Mouse (Mus musculus): Measurements from ENCODE around the gene Lpin1. TPM values are rescaled to one million over a fixed set of nuclear protein-coding genes. Genes with fewer than 3 reads are reported as not detected.

Lpin1 gene
- polyA plus RNA-seq, 1 experiment from 2014 or later, result 4.8 TPM

- peak overlapping the region; percentile 79 for H3K4me3 ChIP-seq (ENCODE audit: low read depth, low read length)
- peak; percentile 86 for ATAC-seq (ENCODE audit: insufficient number of reproducible peaks, insufficient read depth, low FRiP score, low read depth)
- no peaks in the 10 kb centered on the region for H3K36me3 ChIP-seq (ENCODE audit: control insufficient read depth, insufficient read depth, low read length)
- H3K9me3 ChIP-seq (ENCODE audit: control insufficient read depth, low read depth, low read length), result no peaks in the 10 kb centered on the region
- H3K4me1 ChIP-seq (ENCODE audit: control insufficient read depth, insufficient read depth, low read length), result peaks cover 31% of the 10 kb centered on the region
- H3K27ac ChIP-seq (ENCODE audit: low read length), result peak overlapping the region; percentile 63; the same call in 1 of the 2 replicates
- peak overlapping the region; percentile 90 for H3K4me2 ChIP-seq (replicated peaks; ENCODE audit: low read depth, low read length)
- H3K9ac ChIP-seq (replicated peaks; ENCODE audit: low read depth, low read length), result peak overlapping the region; percentile 68
- H3K27me3 ChIP-seq (ENCODE audit: control insufficient read depth, insufficient read depth, low read length), result no peaks in the 10 kb centered on the region
- WGBS, result 1% methylated on average over 36 of the region's 36 CpGs
These were observed 21.4 kb downstream of the Lpin1 start for GRCm38 (mm10) chr12:16589204-16589949.

GRCm38 (mm10) chr12:16588396-16589042, 22.2 kb downstream of the Lpin1 start:
- no peaks in the 10 kb centered on the region for H3K36me3 ChIP-seq (ENCODE audit: control insufficient read depth, insufficient read depth, low read length)
- ATAC-seq (ENCODE audit: insufficient number of reproducible peaks, insufficient read depth, low FRiP score, low read depth), result no peak
- H3K4me3 ChIP-seq (ENCODE audit: low read depth, low read length), result peak overlapping the region; percentile 79
- H3K9me3 ChIP-seq (ENCODE audit: control insufficient read depth, low read depth, low read length), result no peaks in the 10 kb centered on the region
- WGBS, result 15% methylated on average over 7 of the region's 7 CpGs
- H3K27ac ChIP-seq (ENCODE audit: low read length), result no peak overlapping the region; the same call in 1 of the 2 replicates
- H3K27me3 ChIP-seq (ENCODE audit: control insufficient read depth, insufficient read depth, low read length), result no peaks in the 10 kb centered on the region
- peak overlapping the region; percentile 90 for H3K4me2 ChIP-seq (replicated peaks; ENCODE audit: low read depth, low read length)
- peak overlapping the region; percentile 68 for H3K9ac ChIP-seq (replicated peaks; ENCODE audit: low read depth, low read length)
- H3K4me1 ChIP-seq (ENCODE audit: control insufficient read depth, insufficient read depth, low read length), result peaks cover 31% of the 10 kb centered on the region

- ATAC-seq (ENCODE audit: insufficient number of reproducible peaks, insufficient read depth, low FRiP score, low read depth), result no peak
- Histone ChIP-seq H3K36me3 (ENCODE audit: control insufficient read depth, insufficient read depth, low read length) (no peaks in the 10 kb centered on the region), H3K4me3 (ENCODE audit: low read depth, low read length) (no peak overlapping the region), H3K4me2 (replicated peaks; ENCODE audit: low read depth, low read length) (peak overlapping the region; percentile 90; the same call in 1 of the 2 replicates), H3K9me3 (ENCODE audit: control insufficient read depth, low read depth, low read length) (no peaks in the 10 kb centered on the region), H3K27ac (ENCODE audit: low read length) (no peak overlapping the region), H3K9ac (replicated peaks; ENCODE audit: low read depth, low read length) (no peak overlapping the region), H3K27me3 (ENCODE audit: control insufficient read depth, insufficient read depth, low read length) (no peaks in the 10 kb centered on the region), H3K4me1 (ENCODE audit: control insufficient read depth, insufficient read depth, low read length) (peaks cover 31% of the 10 kb centered on the region)
- 71% methylated on average over 5 of the region's 5 CpGs for WGBS
These were observed 23.0 kb downstream of the Lpin1 start for GRCm38 (mm10) chr12:16587767-16588166.

- peaks cover 31% of the 10 kb centered on the region for H3K4me1 ChIP-seq (ENCODE audit: control insufficient read depth, insufficient read depth, low read length)
- no peaks in the 10 kb centered on the region for H3K27me3 ChIP-seq (ENCODE audit: control insufficient read depth, insufficient read depth, low read length)
- no peak overlapping the region for H3K4me2 ChIP-seq (replicated peaks; ENCODE audit: low read depth, low read length)
- ATAC-seq (ENCODE audit: insufficient number of reproducible peaks, insufficient read depth, low FRiP score, low read depth), result no peak
- no peaks in the 10 kb centered on the region for H3K36me3 ChIP-seq (ENCODE audit: control insufficient read depth, insufficient read depth, low read length)
- H3K9me3 ChIP-seq (ENCODE audit: control insufficient read depth, low read depth, low read length), result no peaks in the 10 kb centered on the region
- no peak overlapping the region for H3K9ac ChIP-seq (replicated peaks; ENCODE audit: low read depth, low read length)
- no peak overlapping the region for H3K4me3 ChIP-seq (ENCODE audit: low read depth, low read length)
- H3K27ac ChIP-seq (ENCODE audit: low read length), result no peak overlapping the region
- WGBS, result 91% methylated on average over 2 of the region's 2 CpGs
These were observed 23.7 kb downstream of the Lpin1 start for GRCm38 (mm10) chr12:16587111-16587510.

- H3K4me2 ChIP-seq (replicated peaks; ENCODE audit: low read depth, low read length), result no peak overlapping the region
- no peaks in the 10 kb centered on the region for H3K36me3 ChIP-seq (ENCODE audit: control insufficient read depth, insufficient read depth, low read length)
- WGBS, result 80% methylated on average over 3 of the region's 3 CpGs
- H3K9me3 ChIP-seq (ENCODE audit: control insufficient read depth, low read depth, low read length), result no peaks in the 10 kb centered on the region
- H3K27me3 ChIP-seq (ENCODE audit: control insufficient read depth, insufficient read depth, low read length), result no peaks in the 10 kb centered on the region
- no peak overlapping the region for H3K4me3 ChIP-seq (ENCODE audit: low read depth, low read length)
- peaks cover 15% of the 10 kb centered on the region; the same call in 1 of the 2 replicates for H3K4me1 ChIP-seq (ENCODE audit: control insufficient read depth, insufficient read depth, low read length)
- H3K9ac ChIP-seq (replicated peaks; ENCODE audit: low read depth, low read length), result no peak overlapping the region
- no peak for ATAC-seq (ENCODE audit: insufficient number of reproducible peaks, insufficient read depth, low FRiP score, low read depth)
- H3K27ac ChIP-seq (ENCODE audit: low read length), result no peak overlapping the region
These were observed 25.8 kb downstream of the Lpin1 start for GRCm38 (mm10) chr12:16584964-16585363.

GRCm38 (mm10) chr12:16584035-16584682, 26.6 kb downstream of the Lpin1 start:
- Histone ChIP-seq H3K27ac (ENCODE audit: low read length) (no peak overlapping the region), H3K9ac (replicated peaks; ENCODE audit: low read depth, low read length) (no peak overlapping the region)
- 45% methylated on average over 14 of the region's 14 CpGs for WGBS

GRCm38 (mm10) chr12:16583313-16583712, 27.5 kb downstream of the Lpin1 start:
- WGBS, result 85% methylated on average over 3 of the region's 3 CpGs
- no peak overlapping the region for H3K4me2 ChIP-seq (replicated peaks; ENCODE audit: low read depth, low read length)
- no peaks in the 10 kb centered on the region for H3K36me3 ChIP-seq (ENCODE audit: control insufficient read depth, insufficient read depth, low read length)
- H3K4me1 ChIP-seq (ENCODE audit: control insufficient read depth, insufficient read depth, low read length), result peaks cover 5% of the 10 kb centered on the region; the same call in 1 of the 2 replicates
- H3K9ac ChIP-seq (replicated peaks; ENCODE audit: low read depth, low read length), result no peak overlapping the region
- no peaks in the 10 kb centered on the region for H3K27me3 ChIP-seq (ENCODE audit: control insufficient read depth, insufficient read depth, low read length)
- H3K27ac ChIP-seq (ENCODE audit: low read length), result no peak overlapping the region
- ATAC-seq (ENCODE audit: insufficient number of reproducible peaks, insufficient read depth, low FRiP score, low read depth), result no peak
- no peaks in the 10 kb centered on the region for H3K9me3 ChIP-seq (ENCODE audit: control insufficient read depth, low read depth, low read length)
- H3K4me3 ChIP-seq (ENCODE audit: low read depth, low read length), result no peak overlapping the region

More at GRCm38 (mm10) chr12:16584035-16584682, 26.6 kb downstream of the Lpin1 start:
- Histone ChIP-seq H3K4me1 (ENCODE audit: control insufficient read depth, insufficient read depth, low read length) (peaks cover 14% of the 10 kb centered on the region; the same call in 1 of the 2 replicates), H3K4me2 (replicated peaks; ENCODE audit: low read depth, low read length) (no peak overlapping the region), H3K4me3 (ENCODE audit: low read depth, low read length) (no peak overlapping the region), H3K27me3 (ENCODE audit: control insufficient read depth, insufficient read depth, low read length) (no peaks in the 10 kb centered on the region), H3K36me3 (ENCODE audit: control insufficient read depth, insufficient read depth, low read length) (no peaks in the 10 kb centered on the region), H3K9me3 (ENCODE audit: control insufficient read depth, low read depth, low read length) (no peaks in the 10 kb centered on the region)
- ATAC-seq (ENCODE audit: insufficient number of reproducible peaks, insufficient read depth, low FRiP score, low read depth), result no peak

- ATAC-seq (ENCODE audit: insufficient number of reproducible peaks, insufficient read depth, low FRiP score, low read depth), result 0 out of 2 replicates have a peak, but pooled peaks have one; percentile 12
- WGBS, result 75% methylated on average over 9 of the region's 9 CpGs
These were observed 30.5 kb downstream of the Lpin1 start for GRCm38 (mm10) chr12:16580306-16580705.

More at GRCm38 (mm10) chr12:16580306-16580705, 30.5 kb downstream of the Lpin1 start:
- Histone ChIP-seq H3K36me3 (ENCODE audit: control insufficient read depth, insufficient read depth, low read length) (no peaks in the 10 kb centered on the region; the same call in 1 of the 2 replicates), H3K4me3 (ENCODE audit: low read depth, low read length) (no peak overlapping the region), H3K27me3 (ENCODE audit: control insufficient read depth, insufficient read depth, low read length) (no peaks in the 10 kb centered on the region), H3K27ac (ENCODE audit: low read length) (no peak overlapping the region), H3K9me3 (ENCODE audit: control insufficient read depth, low read depth, low read length) (no peaks in the 10 kb centered on the region), H3K9ac (replicated peaks; ENCODE audit: low read depth, low read length) (no peak overlapping the region), H3K4me1 (ENCODE audit: control insufficient read depth, insufficient read depth, low read length) (peaks cover 4% of the 10 kb centered on the region; the same call in 1 of the 2 replicates), H3K4me2 (replicated peaks; ENCODE audit: low read depth, low read length) (no peak overlapping the region)

Data from stomach, embryonic 14.5 days (tissue).